Mouse (Mus musculus) frontal cortex, adult 2 months (tissue): ENCODE data around the gene Pygo2. TPM values are rescaled to one million over a fixed set of nuclear protein-coding genes. Genes with fewer than 3 reads are reported as not detected.

Source experiments
- DNase-seq, 2 experiments: peaks; one replicate each; pipeline ENCODE4 v3.0.0; 2022; ENCODE audit warnings: low spot score in 1 of 2; ENCODE audit errors: extremely low spot score in 1 of 2
- polyA plus RNA-seq: library from polyadenylated mRNA; depleted of rRNA; stranded (reverse); fragments of >200 nt; gene quantifications from 2 replicates; pipeline ENCODE4 v1.2.3, GENCODE M21; 2012

Pygo2 gene
- polyA plus RNA-seq, 1 experiment: 42.5 TPM

GRCm38 (mm10) chr3:89391663-89392511 is 38.1 kb upstream of the Pygo2 start:
- no peak for DNase-seq

GRCm38 (mm10) chr3:89392871-89393311 is 37.1 kb upstream of the Pygo2 start:
- no peak for DNase-seq

DNA sequence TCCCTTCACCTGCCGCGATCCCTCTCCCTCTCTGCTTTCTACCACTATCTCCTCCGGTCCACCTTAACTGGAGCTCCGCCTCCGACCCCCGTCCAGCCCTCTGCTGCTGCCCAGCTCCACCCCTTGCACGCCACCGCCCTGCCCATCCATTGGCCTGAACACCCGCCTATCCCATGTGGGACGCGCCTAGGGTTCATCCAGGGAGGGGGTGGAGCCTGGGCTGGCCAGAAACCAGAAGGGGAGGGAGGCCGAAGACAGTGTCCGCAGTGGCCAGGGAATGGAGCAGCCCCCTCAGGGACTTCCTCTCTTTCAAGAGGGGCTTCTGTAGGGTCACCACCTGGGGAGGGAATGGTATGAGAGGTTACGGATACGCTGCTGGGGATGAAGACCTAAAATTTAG is 36.4 kb upstream of the Pygo2 start:
- peak; percentile 94 to 95 for DNase-seq

- no peak for DNase-seq
Measured at GRCm38 (mm10) chr3:89394006-89394893, 35.8 kb upstream of the Pygo2 start, which contains the start of gene Zbtb7b. TSS of gene Zbtb7b (minus strand) at chr3:89394776.

GRCm38 (mm10) chr3:89394894-89395256 is 35.1 kb upstream of the Pygo2 start:
- peak in 1 of 2 experiments; percentile 70 for DNase-seq

GRCm38 (mm10) chr3:89395419-89395805 is 34.6 kb upstream of the Pygo2 start:
- no peak for DNase-seq

DNA sequence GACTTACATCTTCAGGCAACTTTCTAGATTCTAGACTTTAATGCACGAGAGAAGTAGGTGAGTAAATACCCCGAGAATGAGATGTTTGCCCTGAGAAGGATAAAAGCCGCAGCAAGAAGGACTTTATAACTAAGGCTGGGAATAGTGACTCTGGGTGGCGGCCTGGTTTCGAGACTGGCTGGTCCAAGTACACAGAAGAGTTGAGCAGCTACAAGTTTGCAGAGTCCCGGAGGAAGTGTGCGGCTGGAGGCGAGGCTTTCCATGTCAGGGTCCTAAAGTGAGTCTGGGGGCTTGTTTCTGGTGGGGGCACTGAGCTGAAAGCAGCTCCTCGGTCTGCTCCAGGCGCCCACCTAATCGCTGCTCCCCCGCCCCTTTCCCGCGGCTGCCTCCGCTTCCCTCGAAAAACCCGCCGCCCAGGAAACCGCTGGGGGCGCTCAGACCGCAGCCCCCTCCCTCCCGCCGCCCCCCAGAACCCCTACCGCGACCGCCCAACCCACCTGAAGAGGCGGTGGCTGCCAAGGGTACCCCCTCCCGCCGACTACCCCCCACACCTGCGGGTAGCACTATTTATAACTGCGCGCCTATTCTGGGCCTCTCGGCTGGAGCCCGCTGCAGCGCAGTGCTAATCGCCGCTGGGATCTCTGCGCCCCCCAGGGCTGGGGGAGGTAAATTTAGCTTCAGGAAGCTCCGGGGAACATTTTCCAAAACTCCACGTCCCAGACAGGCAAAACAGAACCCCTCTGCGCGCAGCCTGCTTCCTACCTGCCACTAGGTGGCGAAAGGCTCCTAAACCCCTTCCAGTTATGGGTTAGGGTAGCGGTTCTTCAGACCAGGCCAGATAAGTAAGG is 34.0 kb upstream of the Pygo2 start:
- DNase-seq: peak in 1 of 2 experiments; percentile 68

- no peak for DNase-seq
Measured at GRCm38 (mm10) chr3:89396654-89397005, 33.4 kb upstream of the Pygo2 start.

DNA sequence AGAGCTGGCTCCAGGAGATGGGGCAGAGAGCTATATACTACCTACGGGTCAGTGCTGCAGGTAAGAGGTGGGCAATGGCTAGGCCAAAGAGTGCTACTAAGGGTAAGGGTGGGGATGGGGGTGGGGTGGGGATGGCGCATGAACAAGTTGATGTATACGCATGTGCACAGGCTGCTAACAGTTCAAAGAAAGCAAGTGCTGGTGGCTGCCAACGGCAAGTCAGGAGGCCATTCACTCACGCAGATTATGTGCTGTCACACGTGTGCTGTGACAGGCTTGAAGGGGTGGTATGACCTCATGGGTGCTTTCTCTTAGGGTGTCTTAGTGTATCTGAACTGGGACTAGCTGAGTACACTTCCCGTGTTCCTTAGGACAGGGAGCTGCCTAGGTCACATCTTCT is 28.7 kb upstream of the Pygo2 start:
- no peak for DNase-seq

DNA sequence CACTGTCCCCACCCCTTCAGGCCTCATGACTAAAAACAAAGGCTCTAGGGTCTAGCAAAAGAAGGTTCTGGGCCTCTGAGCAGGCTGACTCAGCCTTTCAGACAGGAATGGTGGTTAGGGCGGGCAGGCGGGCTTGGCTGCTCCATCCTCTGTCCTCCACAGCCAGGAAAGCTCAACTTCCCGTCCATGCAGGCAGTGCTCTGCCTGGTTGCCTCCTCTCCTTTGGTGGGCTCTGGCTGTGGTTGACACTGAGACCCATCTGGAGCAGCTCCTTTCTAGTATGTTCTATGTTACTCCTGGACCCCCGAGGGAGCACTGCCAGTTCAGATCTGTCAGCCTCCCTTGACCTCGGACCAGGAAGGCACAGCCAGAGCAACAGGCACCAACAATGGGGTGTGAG is 27.3 kb upstream of the Pygo2 start, which contains the start of gene Lenep:
Lenep (minus strand) TSS at position 101 of the 400 bp plus-strand sequence.
- no peak for DNase-seq

DNA sequence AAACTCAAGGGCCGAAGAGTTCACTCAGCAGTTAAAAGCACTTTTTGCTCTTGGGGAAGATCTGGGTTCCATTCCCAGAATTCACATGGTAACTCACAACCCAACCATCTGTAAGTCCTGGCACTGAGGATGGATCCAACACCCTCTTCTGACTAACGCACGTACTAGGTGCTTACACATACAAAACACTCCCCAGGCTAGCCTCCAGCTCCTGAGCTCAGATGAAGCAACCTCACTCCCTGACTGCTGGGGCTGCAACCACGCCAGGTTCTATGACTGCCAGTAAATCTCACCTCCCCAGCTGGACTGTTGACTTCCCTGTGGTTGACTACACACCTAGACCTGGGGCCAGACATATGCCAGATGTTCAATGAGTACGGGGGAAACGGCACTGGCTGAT is 23.1 kb upstream of the Pygo2 start:
- DNase-seq: no peak

GRCm38 (mm10) chr3:89408448-89408847 is 21.6 kb upstream of the Pygo2 start:
- no peak for DNase-seq

GRCm38 (mm10) chr3:89409701-89410100 is 20.3 kb upstream of the Pygo2 start:
- no peak for DNase-seq

DNA sequence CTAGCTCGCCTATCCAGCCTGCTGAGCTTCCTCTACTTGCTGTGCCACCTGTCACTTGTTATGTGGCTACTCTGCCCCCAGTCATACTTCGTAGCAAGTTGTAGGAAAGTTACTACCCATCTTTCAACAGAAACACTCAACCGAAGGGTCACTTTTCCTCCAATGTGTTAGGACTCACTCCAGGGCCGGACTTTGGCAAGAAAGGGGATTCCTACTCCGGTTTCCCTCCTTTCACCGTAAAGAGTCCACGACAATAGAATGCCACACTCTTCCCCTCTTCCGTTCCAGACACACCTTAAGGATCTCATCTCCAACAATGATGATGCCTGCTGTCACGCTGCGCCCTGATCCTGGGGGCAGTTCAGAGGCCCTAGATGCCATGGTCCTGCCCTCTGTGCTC is 19.1 kb upstream of the Pygo2 start:
- DNase-seq: no peak

DNA sequence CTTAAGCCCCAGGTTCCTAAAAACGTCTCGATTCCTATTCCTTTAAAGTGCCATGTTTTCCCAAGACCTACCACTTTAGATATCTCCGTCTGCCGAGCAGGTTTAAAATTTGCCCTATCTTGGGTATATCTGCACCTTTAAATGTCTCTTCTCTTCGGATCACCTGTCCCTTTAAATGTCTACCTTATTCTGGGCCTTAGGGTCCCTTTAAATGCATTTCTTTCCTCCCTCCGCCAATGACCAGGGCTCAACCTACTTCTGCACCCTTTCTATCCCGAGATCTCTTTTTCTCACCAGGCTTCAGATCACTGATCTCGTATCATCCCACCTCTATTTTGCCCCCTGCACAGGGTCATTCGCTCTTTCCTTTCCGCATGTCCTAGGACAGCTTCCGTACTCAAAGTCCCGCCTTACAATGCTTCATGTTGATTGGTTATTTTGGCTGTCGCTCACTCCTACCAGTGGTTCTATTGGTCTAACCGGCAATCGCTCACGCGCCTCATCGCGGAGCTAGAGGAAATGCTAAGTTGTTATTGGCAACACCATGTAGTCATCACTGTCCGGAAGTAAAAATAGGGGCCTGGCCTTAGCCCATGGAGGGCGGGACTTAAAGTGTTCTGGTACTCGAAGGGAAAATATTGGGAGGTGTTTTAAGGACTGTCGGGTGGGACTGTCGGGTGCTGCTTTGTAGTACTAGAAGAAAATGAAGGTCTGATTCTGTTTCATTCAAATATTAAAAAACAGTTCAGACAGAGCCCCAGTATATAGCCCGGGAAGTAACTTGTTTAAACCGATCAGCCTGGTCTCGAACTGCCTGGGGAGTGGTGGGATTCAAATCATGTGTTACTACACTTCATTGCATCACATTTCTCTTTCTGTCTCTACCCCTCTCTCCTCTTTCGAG is 18.3 kb upstream of the Pygo2 start, which contains the start of gene Flad1:
Flad1 (minus strand) TSS at position 381 of the 904 bp plus-strand sequence.
- DNase-seq: peak; percentile 99 to 100

GRCm38 (mm10) chr3:89416158-89416557 is 13.9 kb upstream of the Pygo2 start:
- no peak for DNase-seq

DNA sequence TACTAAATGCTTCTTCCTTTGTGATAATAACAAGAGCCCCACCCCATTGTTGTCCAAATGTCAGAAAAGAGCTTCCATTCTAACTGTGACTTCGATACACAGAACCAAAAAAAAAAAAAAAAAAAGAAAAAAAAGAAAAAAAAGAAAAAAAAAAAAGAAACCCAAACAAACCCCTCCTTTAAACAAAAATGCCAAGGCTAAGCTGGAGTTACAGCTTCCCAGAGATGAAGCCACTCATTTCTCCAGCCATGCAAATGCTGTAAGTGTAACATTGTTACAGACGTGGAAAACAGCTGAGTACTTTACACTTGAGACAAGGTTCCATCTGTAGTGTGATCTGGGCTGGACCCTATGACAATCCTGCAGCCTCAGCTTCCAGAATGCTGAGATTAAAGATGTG is 12.9 kb upstream of the Pygo2 start:
- no peak for DNase-seq

- DNase-seq: no peak
Measured at GRCm38 (mm10) chr3:89417840-89418169, 12.2 kb upstream of the Pygo2 start.

- peak; percentile 97 to 98 for DNase-seq
Measured at GRCm38 (mm10) chr3:89418170-89418860, 11.7 kb upstream of the Pygo2 start, which contains the start of the genes Cks1b and Shc1. TSS of gene Cks1b (minus strand) at chr3:89418383. TSS of gene Shc1 (plus strand) at chr3:89418443.
